Mouse (Mus musculus): Measurements from ENCODE around the gene Rpl35a. TPM values are rescaled to one million over a fixed set of nuclear protein-coding genes. Genes with fewer than 3 reads are reported as not detected.
"Not testable (repeated sequence)": the region's sequence is repeated elsewhere in the genome, so short reads cannot be mapped to it uniquely, and the experiment has no call there.

Gene Rpl35a
- polyA plus RNA-seq, 1 experiment from 2014 or later = 1,044 TPM

GRCm38 (mm10) chr16:33058656-33059055 lies 2.4 kb downstream of the Rpl35a start:
- H3K27me3 ChIP-seq (replicated peaks); H3K9ac ChIP-seq; H3K9me3 ChIP-seq; H3K4me3 ChIP-seq (replicated peaks); ATAC-seq; H3K27ac ChIP-seq: not testable (repeated sequence)
- Histone ChIP-seq H3K4me1 (replicated peaks) (peaks cover 22% of the 10 kb centered on the region), H3K4me2 (replicated peaks) (peak overlapping the region; percentile 50; the same call in 1 of the 2 replicates), H3K36me3 (peaks cover 20% of the 10 kb centered on the region)
- WGBS = 85% methylated on average over 9 of the region's 9 CpGs

- WGBS = 80% methylated on average over 1 of the region's 1 CpGs
- Histone ChIP-seq H3K27ac (no peak overlapping the region), H3K9me3 (no peaks in the 10 kb centered on the region), H3K36me3 (peaks cover 20% of the 10 kb centered on the region), H3K4me1 (replicated peaks) (peaks cover 25% of the 10 kb centered on the region), H3K4me2 (replicated peaks) (no peak overlapping the region), H3K27me3 (replicated peaks) (no peaks in the 10 kb centered on the region), H3K4me3 (replicated peaks) (no peak overlapping the region), H3K9ac (no peak overlapping the region)
- ATAC-seq = no peak
Measured at GRCm38 (mm10) chr16:33059471-33059870, 3.2 kb downstream of the Rpl35a start.

- ATAC-seq = no peak
- no peak overlapping the region for H3K9ac ChIP-seq
- H3K4me2 ChIP-seq (replicated peaks) = no peak overlapping the region
- H3K36me3 ChIP-seq = peaks cover 20% of the 10 kb centered on the region
- no peaks in the 10 kb centered on the region for H3K9me3 ChIP-seq
- H3K27ac ChIP-seq = no peak overlapping the region
- H3K27me3 ChIP-seq (replicated peaks) = no peaks in the 10 kb centered on the region
- 77% methylated on average over 2 of the region's 2 CpGs for WGBS
- peaks cover 25% of the 10 kb centered on the region for H3K4me1 ChIP-seq (replicated peaks)
- H3K4me3 ChIP-seq (replicated peaks) = no peak overlapping the region
Measured at GRCm38 (mm10) chr16:33060926-33061325, 4.7 kb downstream of the Rpl35a start.

- Histone ChIP-seq H3K9ac (no peak overlapping the region), H3K4me3 (replicated peaks) (no peak overlapping the region), H3K4me2 (replicated peaks) (peak overlapping the region; percentile 85), H3K27me3 (replicated peaks) (no peaks in the 10 kb centered on the region), H3K36me3 (peaks cover 20% of the 10 kb centered on the region), H3K4me1 (replicated peaks) (peaks cover 25% of the 10 kb centered on the region), H3K9me3 (no peaks in the 10 kb centered on the region), H3K27ac (peak overlapping the region; percentile 78; the same call in 1 of the 2 replicates)
- no peak for ATAC-seq
- WGBS = 44% methylated on average over 11 of the region's 11 CpGs
Measured at GRCm38 (mm10) chr16:33061400-33061799, 5.1 kb downstream of the Rpl35a start.

- Histone ChIP-seq H3K27ac (peak within 1 kb of the TSS; percentile 78), H3K27me3 (replicated peaks) (no peaks in the 10 kb centered on the region), H3K9ac (peak within 1 kb of the TSS; percentile 66), H3K36me3 (peaks cover 20% of the 10 kb centered on the region), H3K4me1 (replicated peaks) (peaks cover 25% of the 10 kb centered on the region), H3K4me3 (replicated peaks) (peak within 1 kb of the TSS; percentile 79), H3K4me2 (replicated peaks) (peak within 1 kb of the TSS; percentile 85), H3K9me3 (no peaks in the 10 kb centered on the region)
- peak; percentile 98 for ATAC-seq
- WGBS = under 1% methylated on average over 59 of the region's 64 CpGs
Measured at GRCm38 (mm10) chr16:33062024-33062681, 5.9 kb downstream of the Rpl35a start, which contains the start of gene Lmln. Gene Lmln, plus strand, starts transcription at chr16:33062521.

- Histone ChIP-seq H3K9me3 (no peaks in the 10 kb centered on the region), H3K27ac (peak overlapping the region; percentile 78), H3K4me3 (replicated peaks) (peak overlapping the region; percentile 79), H3K36me3 (peaks cover 20% of the 10 kb centered on the region), H3K4me1 (replicated peaks) (peaks cover 25% of the 10 kb centered on the region), H3K9ac (peak overlapping the region; percentile 66), H3K27me3 (replicated peaks) (no peaks in the 10 kb centered on the region), H3K4me2 (replicated peaks) (peak overlapping the region; percentile 85)
- peak; percentile 81 for ATAC-seq
- 0% methylated on average over 33 of the region's 35 CpGs for WGBS
Measured at GRCm38 (mm10) chr16:33062682-33063131, 6.5 kb downstream of the Rpl35a start.

GRCm38 (mm10) chr16:33063267-33063666 lies 7.0 kb downstream of the Rpl35a start:
- H3K9ac ChIP-seq = peak overlapping the region; percentile 66
- H3K27me3 ChIP-seq (replicated peaks) = no peaks in the 10 kb centered on the region
- peak overlapping the region; percentile 85 for H3K4me2 ChIP-seq (replicated peaks)
- 25% methylated on average over 7 of the region's 7 CpGs for WGBS
- peak overlapping the region; percentile 79 for H3K4me3 ChIP-seq (replicated peaks)
- peak overlapping the region; percentile 78; the same call in 1 of the 2 replicates for H3K27ac ChIP-seq
- H3K4me1 ChIP-seq (replicated peaks) = peaks cover 20% of the 10 kb centered on the region; the same call in 1 of the 2 replicates
- ATAC-seq = no peak
- no peaks in the 10 kb centered on the region for H3K9me3 ChIP-seq
- H3K36me3 ChIP-seq = peaks cover 18% of the 10 kb centered on the region

GRCm38 (mm10) chr16:33064636-33065035 lies 8.4 kb downstream of the Rpl35a start:
- H3K27me3 ChIP-seq (replicated peaks) = no peaks in the 10 kb centered on the region

GRCm38 (mm10) chr16:33070928-33071327 lies 14.7 kb downstream of the Rpl35a start:
- no peak overlapping the region for H3K9ac ChIP-seq
- H3K27ac ChIP-seq = no peak overlapping the region
- no peaks in the 10 kb centered on the region for H3K4me1 ChIP-seq (replicated peaks)
- H3K4me2 ChIP-seq (replicated peaks) = no peak overlapping the region
- H3K27me3 ChIP-seq (replicated peaks) = no peaks in the 10 kb centered on the region
- no peaks in the 10 kb centered on the region for H3K36me3 ChIP-seq
- H3K4me3 ChIP-seq (replicated peaks) = no peak overlapping the region
- no peak for ATAC-seq
- H3K9me3 ChIP-seq = no peaks in the 10 kb centered on the region

More at GRCm38 (mm10) chr16:33064636-33065035, 8.4 kb downstream of the Rpl35a start:
- no peak overlapping the region for H3K4me2 ChIP-seq (replicated peaks)
- peaks cover 7% of the 10 kb centered on the region for H3K36me3 ChIP-seq
- no peak overlapping the region for H3K4me3 ChIP-seq (replicated peaks)
- H3K9me3 ChIP-seq = no peaks in the 10 kb centered on the region
- no peak overlapping the region for H3K27ac ChIP-seq
- 82% methylated on average over 9 of the region's 9 CpGs for WGBS
- H3K4me1 ChIP-seq (replicated peaks) = 0 out of 2 replicates have a peak, but pooled peaks cover 14% of the 10 kb centered on the region
- ATAC-seq = no peak
- no peak overlapping the region for H3K9ac ChIP-seq

GRCm38 (mm10) chr16:33072871-33073557 lies 16.8 kb downstream of the Rpl35a start:
- Histone ChIP-seq H3K4me1 (replicated peaks) (no peaks in the 10 kb centered on the region), H3K36me3 (no peaks in the 10 kb centered on the region), H3K9ac (no peak overlapping the region), H3K9me3 (no peaks in the 10 kb centered on the region), H3K27ac (no peak overlapping the region), H3K4me3 (replicated peaks) (no peak overlapping the region), H3K27me3 (replicated peaks) (no peaks in the 10 kb centered on the region), H3K4me2 (replicated peaks) (no peak overlapping the region)
- no peak for ATAC-seq
- 79% methylated on average over 6 of the region's 6 CpGs for WGBS

- ATAC-seq = no peak
- H3K27me3 ChIP-seq (replicated peaks) = no peaks in the 10 kb centered on the region
- H3K36me3 ChIP-seq = no peaks in the 10 kb centered on the region
- H3K9me3 ChIP-seq = no peaks in the 10 kb centered on the region
- no peaks in the 10 kb centered on the region for H3K4me1 ChIP-seq (replicated peaks)
- WGBS = 70% methylated on average over 5 of the region's 5 CpGs
- no peak overlapping the region for H3K9ac ChIP-seq
- H3K4me3 ChIP-seq (replicated peaks) = no peak overlapping the region
- no peak overlapping the region for H3K4me2 ChIP-seq (replicated peaks)
- no peak overlapping the region for H3K27ac ChIP-seq
Measured at GRCm38 (mm10) chr16:33074967-33075366, 18.7 kb downstream of the Rpl35a start.

GRCm38 (mm10) chr16:33076078-33076477 lies 19.8 kb downstream of the Rpl35a start:
- WGBS = 56% methylated on average over 6 of the region's 6 CpGs
- H3K36me3 ChIP-seq = no peaks in the 10 kb centered on the region
- H3K9me3 ChIP-seq = no peaks in the 10 kb centered on the region
- no peak overlapping the region for H3K9ac ChIP-seq
- H3K4me3 ChIP-seq (replicated peaks) = no peak overlapping the region
- no peaks in the 10 kb centered on the region for H3K27me3 ChIP-seq (replicated peaks)
- no peak overlapping the region for H3K27ac ChIP-seq
- no peak for ATAC-seq
- no peak overlapping the region for H3K4me2 ChIP-seq (replicated peaks)
- H3K4me1 ChIP-seq (replicated peaks) = no peaks in the 10 kb centered on the region

All from intestine, embryonic 15.5 days (tissue).